Mouse (Mus musculus) cerebellum, adult 2 months (tissue): Measurements from ENCODE around the gene Slc22a18.

ENCODE experiments used
- CTCF ChIP-seq: fragments of 200-500 bp; IDR thresholded peaks from 2 replicates; pipeline ENCODE4 v1.5.1; 2011; ENCODE audit warnings: low read depth, mild to moderate bottlenecking, control low read depth, low read length, moderate library complexity, borderline replicate concordance; ENCODE audit not compliant: insufficient read depth
- POLR2A ChIP-seq: fragments of 200-500 bp; IDR thresholded peaks from 2 replicates; pipeline ENCODE4 v1.6.1; 2011; ENCODE audit warnings: low read length, control low read depth, borderline replicate concordance; ENCODE audit not compliant: insufficient read depth

DNA sequence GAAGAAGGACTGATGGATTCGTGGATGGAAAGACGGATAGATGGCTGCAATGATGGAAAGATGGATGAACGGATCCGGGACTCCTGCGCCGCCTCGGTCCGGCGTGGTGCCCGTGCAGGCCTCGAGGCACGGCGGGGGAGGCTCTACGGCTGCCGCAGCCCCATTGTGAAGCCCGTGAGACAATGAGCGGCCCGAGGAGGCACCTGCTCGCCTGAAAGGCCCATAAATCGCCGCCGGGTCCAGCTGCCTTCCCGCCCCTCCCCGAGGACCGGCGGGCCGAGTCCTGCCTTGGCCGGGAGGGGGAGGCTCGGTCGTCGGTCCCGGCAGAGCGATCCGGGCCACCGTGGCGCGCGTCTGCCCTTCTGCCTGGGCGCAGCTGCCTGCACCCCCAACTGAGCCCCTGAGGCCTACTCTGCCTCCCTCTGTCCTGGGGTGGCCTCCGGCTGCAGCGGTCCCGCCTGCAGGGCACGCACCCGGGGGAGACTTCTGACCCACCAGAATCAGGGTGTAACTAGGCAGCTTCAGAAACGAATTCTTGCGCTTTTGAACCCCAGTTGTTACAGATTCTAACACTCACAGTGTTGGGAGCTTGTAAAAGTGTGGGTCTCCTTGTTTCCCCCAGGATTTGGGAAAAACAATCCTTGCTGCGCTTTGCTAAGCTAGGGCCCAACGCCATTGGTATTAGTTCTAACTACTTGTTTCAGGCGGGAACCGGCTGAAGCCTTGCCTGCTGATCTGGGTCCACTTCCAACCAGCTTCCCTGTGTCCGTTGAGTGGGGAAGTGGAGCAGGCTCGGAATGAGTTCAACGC, 27.7 kb upstream of the Slc22a18 start:
- TF ChIP-seq POLR2A (no peak), CTCF (no peak)
